Mouse (Mus musculus): ENCODE data around the gene Cav1. TPM values are rescaled to one million over a fixed set of nuclear protein-coding genes. Genes with fewer than 3 reads are reported as not detected.

Cav1 gene
- polyA plus RNA-seq, 1 experiment from 2014 or later = 433 TPM

- Histone ChIP-seq H3K9ac (ENCODE audit: low read length) (no peak overlapping the region; the same call in 1 of the 2 replicates), H3K36me3 (ENCODE audit: control insufficient read depth, insufficient read depth, low read length) (no peaks in the 10 kb centered on the region; the same call in 1 of the 2 replicates), H3K27ac (ENCODE audit: low read length) (peak overlapping the region; percentile 87; the same call in 1 of the 2 replicates), H3K27me3 (ENCODE audit: control insufficient read depth, insufficient read depth, low read length) (no peaks in the 10 kb centered on the region), H3K4me3 (replicated peaks; ENCODE audit: low read length) (no peak overlapping the region), H3K4me1 (ENCODE audit: control insufficient read depth, insufficient read depth, low read length) (peaks cover 22% of the 10 kb centered on the region), H3K9me3 (replicated peaks; ENCODE audit: control insufficient read depth, low read length) (no peaks in the 10 kb centered on the region), H3K4me2 (ENCODE audit: low read depth, low read length) (no peak overlapping the region)
- ATAC-seq (ENCODE audit: insufficient read depth, low FRiP score) = no peak
- 66% methylated on average over 5 of the region's 5 CpGs for WGBS
Observed at GRCm38 (mm10) chr6:17314659-17315616, 8.8 kb downstream of the Cav1 start.

GRCm38 (mm10) chr6:17316294-17317166 lies 10.4 kb downstream of the Cav1 start:
- H3K4me1 ChIP-seq (ENCODE audit: control insufficient read depth, insufficient read depth, low read length) = peaks cover 22% of the 10 kb centered on the region
- H3K9me3 ChIP-seq (replicated peaks; ENCODE audit: control insufficient read depth, low read length) = no peaks in the 10 kb centered on the region
- H3K27ac ChIP-seq (ENCODE audit: low read length) = peak overlapping the region; percentile 87
- no peaks in the 10 kb centered on the region; the same call in 1 of the 2 replicates for H3K36me3 ChIP-seq (ENCODE audit: control insufficient read depth, insufficient read depth, low read length)
- no peak overlapping the region for H3K4me3 ChIP-seq (replicated peaks; ENCODE audit: low read length)
- 0 out of 2 replicates have a peak overlapping the region, but pooled peaks have one; percentile 17 for H3K9ac ChIP-seq (ENCODE audit: low read length)
- H3K27me3 ChIP-seq (ENCODE audit: control insufficient read depth, insufficient read depth, low read length) = no peaks in the 10 kb centered on the region
- WGBS = 48% methylated on average over 15 of the region's 15 CpGs
- H3K4me2 ChIP-seq (ENCODE audit: low read depth, low read length) = peak overlapping the region; percentile 22
- ATAC-seq (ENCODE audit: insufficient read depth, low FRiP score) = peak; percentile 95

GRCm38 (mm10) chr6:17317167-17317524 lies 11.0 kb downstream of the Cav1 start:
- peak; percentile 64 for ATAC-seq (ENCODE audit: insufficient read depth, low FRiP score)
- peak overlapping the region; percentile 11; the same call in 1 of the 2 replicates for H3K4me2 ChIP-seq (ENCODE audit: low read depth, low read length)
- 9% methylated on average over 1 of the region's 1 CpGs for WGBS
- H3K27me3 ChIP-seq (ENCODE audit: control insufficient read depth, insufficient read depth, low read length) = no peaks in the 10 kb centered on the region
- no peaks in the 10 kb centered on the region for H3K9me3 ChIP-seq (replicated peaks; ENCODE audit: control insufficient read depth, low read length)
- H3K4me1 ChIP-seq (ENCODE audit: control insufficient read depth, insufficient read depth, low read length) = peaks cover 19% of the 10 kb centered on the region
- no peak overlapping the region for H3K4me3 ChIP-seq (replicated peaks; ENCODE audit: low read length)
- no peaks in the 10 kb centered on the region; the same call in 1 of the 2 replicates for H3K36me3 ChIP-seq (ENCODE audit: control insufficient read depth, insufficient read depth, low read length)
- peak overlapping the region; percentile 87 for H3K27ac ChIP-seq (ENCODE audit: low read length)
- no peak overlapping the region for H3K9ac ChIP-seq (ENCODE audit: low read length)

- Histone ChIP-seq H3K27ac (ENCODE audit: low read length) (peak overlapping the region; percentile 87), H3K27me3 (ENCODE audit: control insufficient read depth, insufficient read depth, low read length) (no peaks in the 10 kb centered on the region), H3K9ac (ENCODE audit: low read length) (no peak overlapping the region), H3K36me3 (ENCODE audit: control insufficient read depth, insufficient read depth, low read length) (no peaks in the 10 kb centered on the region; the same call in 1 of the 2 replicates), H3K4me1 (ENCODE audit: control insufficient read depth, insufficient read depth, low read length) (peaks cover 19% of the 10 kb centered on the region), H3K4me2 (ENCODE audit: low read depth, low read length) (no peak overlapping the region), H3K9me3 (replicated peaks; ENCODE audit: control insufficient read depth, low read length) (no peaks in the 10 kb centered on the region), H3K4me3 (replicated peaks; ENCODE audit: low read length) (no peak overlapping the region)
- 30% methylated on average over 1 of the region's 1 CpGs for WGBS
- no peak for ATAC-seq (ENCODE audit: insufficient read depth, low FRiP score)
Observed at GRCm38 (mm10) chr6:17317944-17318343, 11.8 kb downstream of the Cav1 start.

- Histone ChIP-seq H3K4me3 (replicated peaks; ENCODE audit: low read length) (no peak overlapping the region), H3K4me1 (ENCODE audit: control insufficient read depth, insufficient read depth, low read length) (peaks cover 10% of the 10 kb centered on the region), H3K27me3 (ENCODE audit: control insufficient read depth, insufficient read depth, low read length) (no peaks in the 10 kb centered on the region), H3K9ac (ENCODE audit: low read length) (no peak overlapping the region), H3K36me3 (ENCODE audit: control insufficient read depth, insufficient read depth, low read length) (no peaks in the 10 kb centered on the region; the same call in 1 of the 2 replicates), H3K4me2 (ENCODE audit: low read depth, low read length) (no peak overlapping the region), H3K9me3 (replicated peaks; ENCODE audit: control insufficient read depth, low read length) (no peaks in the 10 kb centered on the region), H3K27ac (ENCODE audit: low read length) (no peak overlapping the region)
- no peak for ATAC-seq (ENCODE audit: insufficient read depth, low FRiP score)
- 65% methylated on average over 6 of the region's 6 CpGs for WGBS
Observed at GRCm38 (mm10) chr6:17321976-17322375, 15.8 kb downstream of the Cav1 start.

GRCm38 (mm10) chr6:17327216-17327615 lies 21.1 kb downstream of the Cav1 start:
- no peaks in the 10 kb centered on the region for H3K27me3 ChIP-seq (ENCODE audit: control insufficient read depth, insufficient read depth, low read length)
- H3K4me1 ChIP-seq (ENCODE audit: control insufficient read depth, insufficient read depth, low read length) = no peaks in the 10 kb centered on the region
- 41% methylated on average over 11 of the region's 11 CpGs for WGBS
- H3K36me3 ChIP-seq (ENCODE audit: control insufficient read depth, insufficient read depth, low read length) = no peaks in the 10 kb centered on the region
- H3K4me2 ChIP-seq (ENCODE audit: low read depth, low read length) = no peak overlapping the region
- H3K9me3 ChIP-seq (replicated peaks; ENCODE audit: control insufficient read depth, low read length) = no peaks in the 10 kb centered on the region
- no peak overlapping the region for H3K27ac ChIP-seq (ENCODE audit: low read length)
- H3K4me3 ChIP-seq (replicated peaks; ENCODE audit: low read length) = no peak overlapping the region
- H3K9ac ChIP-seq (ENCODE audit: low read length) = no peak overlapping the region
- no peak for ATAC-seq (ENCODE audit: insufficient read depth, low FRiP score)

- Histone ChIP-seq H3K27me3 (ENCODE audit: control insufficient read depth, insufficient read depth, low read length) (no peaks in the 10 kb centered on the region), H3K9me3 (replicated peaks; ENCODE audit: control insufficient read depth, low read length) (no peaks in the 10 kb centered on the region), H3K4me1 (ENCODE audit: control insufficient read depth, insufficient read depth, low read length) (no peaks in the 10 kb centered on the region), H3K27ac (ENCODE audit: low read length) (no peak overlapping the region), H3K36me3 (ENCODE audit: control insufficient read depth, insufficient read depth, low read length) (no peaks in the 10 kb centered on the region), H3K9ac (ENCODE audit: low read length) (no peak overlapping the region), H3K4me2 (ENCODE audit: low read depth, low read length) (no peak overlapping the region), H3K4me3 (replicated peaks; ENCODE audit: low read length) (no peak overlapping the region)
- no peak for ATAC-seq (ENCODE audit: insufficient read depth, low FRiP score)
- 39% methylated on average over 3 of the region's 3 CpGs for WGBS
Observed at GRCm38 (mm10) chr6:17329801-17330200, 23.7 kb downstream of the Cav1 start.

GRCm38 (mm10) chr6:17337724-17338123 lies 31.6 kb downstream of the Cav1 start:
- H3K9me3 ChIP-seq (replicated peaks; ENCODE audit: control insufficient read depth, low read length) = no peaks in the 10 kb centered on the region
- H3K27me3 ChIP-seq (ENCODE audit: control insufficient read depth, insufficient read depth, low read length) = no peaks in the 10 kb centered on the region
- H3K4me1 ChIP-seq (ENCODE audit: control insufficient read depth, insufficient read depth, low read length) = no peaks in the 10 kb centered on the region
- WGBS = 86% methylated on average over 2 of the region's 2 CpGs
- H3K4me2 ChIP-seq (ENCODE audit: low read depth, low read length) = no peak overlapping the region
- no peak for ATAC-seq (ENCODE audit: insufficient read depth, low FRiP score)
- no peak overlapping the region for H3K4me3 ChIP-seq (replicated peaks; ENCODE audit: low read length)
- no peak overlapping the region for H3K9ac ChIP-seq (ENCODE audit: low read length)
- H3K27ac ChIP-seq (ENCODE audit: low read length) = no peak overlapping the region
- H3K36me3 ChIP-seq (ENCODE audit: control insufficient read depth, insufficient read depth, low read length) = no peaks in the 10 kb centered on the region

Measured in stomach, embryonic 16.5 days (tissue).